In genomic region chr5:33782999-33783390, GRCm38 (mm10) we compare ENCODE assay signal across 8 mouse cellular contexts. TPM values are rescaled to one million over a fixed set of nuclear protein-coding genes. Genes with fewer than 3 reads are reported as not detected.
DNase-seq lines count a peak whose midpoint lies in the region; ATAC-seq and TF ChIP-seq lines count a peak whose summit lies in the region.

No protein-coding gene starts in this region.

- 6% methylated on average over 6 of the region's 6 CpGs for WGBS in lung, embryonic 14.5 days
- WGBS in embryonic facial prominence, embryonic 13.5 days: 12% methylated on average over 6 of the region's 6 CpGs
- 9% methylated on average over 6 of the region's 6 CpGs for WGBS in neural tube, embryonic 12.5 days

- ATAC-seq in lung, embryonic 14.5 days (ENCODE audit: insufficient read depth): peak; percentile 75; the same call in 1 of the 2 replicates
- ATAC-seq in embryonic facial prominence, embryonic 13.5 days (ENCODE audit: insufficient number of reproducible peaks, insufficient read depth, low FRiP score, low TSS enrichment, low read depth): peak; percentile 63; the same call in 1 of the 2 replicates
- ATAC-seq in inflammation-experienced regulatory T-cells, adult 6 months: peak; percentile 26
- peak; percentile 79 for ATAC-seq in neural tube, embryonic 12.5 days (ENCODE audit: low FRiP score, low read depth)

- H3K27ac ChIP-seq in lung, embryonic 14.5 days (ENCODE audit: low read depth): no peak overlapping the region
- H3K27ac ChIP-seq in embryonic facial prominence, embryonic 13.5 days: 0 out of 2 replicates have a peak overlapping the region, but pooled peaks have one; percentile 83
- no peak overlapping the region for H3K27ac ChIP-seq in neural tube, embryonic 12.5 days

- H3K27me3 ChIP-seq in lung, embryonic 14.5 days (ENCODE audit: insufficient read depth, low read length): no peaks in the 10 kb centered on the region
- no peaks in the 10 kb centered on the region for H3K27me3 ChIP-seq in embryonic facial prominence, embryonic 13.5 days
- no peaks in the 10 kb centered on the region for H3K27me3 ChIP-seq in neural tube, embryonic 12.5 days (replicated peaks)

- DNase-seq in lung, embryonic 14.5 days: no peak
- DNase-seq in lung, postnatal 14 days: no peak
- no peak for DNase-seq in gastrocnemius, postnatal 10 days
- no peak for DNase-seq in left cerebral cortex, postnatal 14 days (ENCODE audit: low spot score in 2 of 2)
- no peak for DNase-seq in adrenal gland, adult 8-10 months

- H3K4me2 ChIP-seq in lung, embryonic 14.5 days: peak overlapping the region; percentile 89
- peak overlapping the region; percentile 90 for H3K4me2 ChIP-seq in embryonic facial prominence, embryonic 13.5 days
- H3K4me2 ChIP-seq in neural tube, embryonic 12.5 days (replicated peaks): peak overlapping the region; percentile 92

- no peak for TF ChIP-seq CTCF in lung, embryonic 14.5 days (IDR thresholded peaks at IDR 0.05; ENCODE audit: low read depth)

- H3K9ac ChIP-seq in lung, embryonic 14.5 days: peak overlapping the region; percentile 79
- H3K9ac ChIP-seq in embryonic facial prominence, embryonic 13.5 days: peak overlapping the region; percentile 91
- H3K9ac ChIP-seq in neural tube, embryonic 12.5 days: peak overlapping the region; percentile 83

- peaks cover 5% of the 10 kb centered on the region; the same call in 1 of the 2 replicates for H3K36me3 ChIP-seq in lung, embryonic 14.5 days (ENCODE audit: insufficient read depth)
- H3K36me3 ChIP-seq in embryonic facial prominence, embryonic 13.5 days: peaks cover 4% of the 10 kb centered on the region; the same call in 1 of the 2 replicates
- no peaks in the 10 kb centered on the region for H3K36me3 ChIP-seq in neural tube, embryonic 12.5 days

- peak overlapping the region; percentile 90 for H3K4me3 ChIP-seq in lung, embryonic 14.5 days (ENCODE audit: low read depth, low read length)
- H3K4me3 ChIP-seq in embryonic facial prominence, embryonic 13.5 days: peak overlapping the region; percentile 90
- peak overlapping the region; percentile 85 for H3K4me3 ChIP-seq in neural tube, embryonic 12.5 days

- H3K4me1 ChIP-seq in lung, embryonic 14.5 days (ENCODE audit: insufficient read depth): peaks cover 7% of the 10 kb centered on the region
- peaks cover 22% of the 10 kb centered on the region for H3K4me1 ChIP-seq in embryonic facial prominence, embryonic 13.5 days
- peaks cover 23% of the 10 kb centered on the region for H3K4me1 ChIP-seq in neural tube, embryonic 12.5 days

- intact Hi-C loops in left cerebral cortex, postnatal 14 days (cut with DNase I): loop anchor here (5.0 kb wide), 1 partner anchor 39 kb away; the partner anchor contains the start of gene Nsd2

- no peaks in the 10 kb centered on the region for H3K9me3 ChIP-seq in lung, embryonic 14.5 days (ENCODE audit: low read depth, low read length)
- no peaks in the 10 kb centered on the region for H3K9me3 ChIP-seq in embryonic facial prominence, embryonic 13.5 days
- no peaks in the 10 kb centered on the region for H3K9me3 ChIP-seq in neural tube, embryonic 12.5 days

RNA-seq across cellular contexts. Expression of gene Letm1, which starts 0.4 kb away (rescaled TPM):
- 50.2 and 53.7 TPM in 2 replicates for polyA plus RNA-seq in lung, embryonic 14.5 days (2014; fragmentation: Nextera tagmentation; extraction: Ambion mirVana)
- 47.6 and 56.6 TPM in 2 replicates for polyA plus RNA-seq in embryonic facial prominence, embryonic 13.5 days (2015; fragmentation: Nextera tagmentation; extraction: Ambion mirVana)
- polyA plus RNA-seq in inflammation-experienced regulatory T-cells, adult 6 months (2017; shearing (Covaris generic)): 10 to 100 TPM in 2 of 3 experiments, 1 to 10 TPM in 1; 9.1 to 21.2 (median 19.4) TPM
- polyA plus RNA-seq in neural tube, embryonic 12.5 days (2016; fragmentation: Nextera tagmentation; extraction: Ambion mirVana): 57.2 and 63.6 TPM in 2 replicates
- total RNA-seq in gastrocnemius, postnatal 10 days (2021): 10 to 100 TPM; 58.5 to 69.5 TPM
- total RNA-seq in left cerebral cortex, postnatal 14 days (2021): 100 to 1,000 TPM; 104 to 111 TPM
- 100 to 1,000 TPM in 2 of 4 experiments, 10 to 100 TPM in 2; 96.8 to 124 (median 103) TPM for total RNA-seq in adrenal gland, adult 8-10 months (2022)

RNA-seq across cellular contexts. Expression of gene Nsd2, which starts 37.5 kb away (rescaled TPM):
- polyA plus RNA-seq in lung, embryonic 14.5 days (2014; fragmentation: Nextera tagmentation; extraction: Ambion mirVana): 70.1 and 77.4 TPM in 2 replicates
- 45.8 and 47.6 TPM in 2 replicates for polyA plus RNA-seq in embryonic facial prominence, embryonic 13.5 days (2015; fragmentation: Nextera tagmentation; extraction: Ambion mirVana)
- 10 to 100 TPM; 15.1 to 31.2 (median 20.2) TPM for polyA plus RNA-seq in inflammation-experienced regulatory T-cells, adult 6 months (2017; shearing (Covaris generic))
- polyA plus RNA-seq in neural tube, embryonic 12.5 days (2016; fragmentation: Nextera tagmentation; extraction: Ambion mirVana): 91.2 and 98.7 TPM in 2 replicates
- total RNA-seq in gastrocnemius, postnatal 10 days (2021): 10 to 100 TPM; 29.4 to 41.1 TPM
- total RNA-seq in left cerebral cortex, postnatal 14 days (2021): 100 to 1,000 TPM; 127 to 142 TPM
- total RNA-seq in adrenal gland, adult 8-10 months (2022): 10 to 100 TPM; 40.6 to 60.1 (median 54.9) TPM

Comparison
In these comparisons a context has a peak if more than half of its experiments do, and no peak if none do; other contexts are left out.
1. ATAC-seq: peak in every context shown above with its lines; median percentile 79 in neural tube, embryonic 12.5 days; 75 in lung, embryonic 14.5 days; 63 in embryonic facial prominence, embryonic 13.5 days; 26 in inflammation-experienced regulatory T-cells, adult 6 months.